Mouse (Mus musculus) spleen, adult 2 months (tissue): ENCODE measurements at regions not wholly inside any gene's neighbourhood (a gene's known extent, or its start where the extent isn't known, plus 50 kb on each side); places are given as distances from the start of the nearest gene placed in this dataset.

ENCODE experiments used
- CTCF ChIP-seq: fragments of 200-500 bp; IDR thresholded peaks from 2 replicates; pipeline ENCODE4 v1.5.1; 2011; ENCODE audit warnings: mild to moderate bottlenecking, inconsistent platforms; ENCODE audit not compliant: insufficient read depth, insufficient read length, insufficient replicate concordance; ENCODE audit errors: extremely low read depth
- POLR2A ChIP-seq: fragments of 200-500 bp; IDR thresholded peaks from 2 replicates; pipeline ENCODE4 v1.6.1; 2011; ENCODE audit warnings: low read depth, low read length, inconsistent platforms

- no peak for TF ChIP-seq CTCF
- no peak for TF ChIP-seq POLR2A
These were observed 166.9 kb upstream of the Chl1 start for GRCm38 (mm10) chr6:103343515-103343914.
